Mouse (Mus musculus) embryonic stem cell, embryonic (primary cell): ENCODE measurements around the gene Tnfaip2.

Experiments
- CTCF ChIA-PET, 4 experiments: fragments of 300-600 bp in 2 of 4; fragments of 350-600 bp in 2 of 4; sonication (Branson Sonifier 250); formaldehyde crosslinking; loops; one replicate each; lab custom pipeline; 2022; ENCODE audit warnings: inconsistent platforms in 2 of 4; lab: Charles Lee
- POLR2A ChIA-PET, 4 experiments: fragments of 300-600 bp in 2 of 4; fragments of 350-600 bp in 2 of 4; sonication (Branson Sonifier 250); formaldehyde crosslinking; loops; one replicate each; lab custom pipeline; 2022; ENCODE audit warnings: antibody characterized with exemption in 4 of 4, inconsistent platforms in 1 of 4; lab: Charles Lee

Tnfaip2 gene

DNA sequence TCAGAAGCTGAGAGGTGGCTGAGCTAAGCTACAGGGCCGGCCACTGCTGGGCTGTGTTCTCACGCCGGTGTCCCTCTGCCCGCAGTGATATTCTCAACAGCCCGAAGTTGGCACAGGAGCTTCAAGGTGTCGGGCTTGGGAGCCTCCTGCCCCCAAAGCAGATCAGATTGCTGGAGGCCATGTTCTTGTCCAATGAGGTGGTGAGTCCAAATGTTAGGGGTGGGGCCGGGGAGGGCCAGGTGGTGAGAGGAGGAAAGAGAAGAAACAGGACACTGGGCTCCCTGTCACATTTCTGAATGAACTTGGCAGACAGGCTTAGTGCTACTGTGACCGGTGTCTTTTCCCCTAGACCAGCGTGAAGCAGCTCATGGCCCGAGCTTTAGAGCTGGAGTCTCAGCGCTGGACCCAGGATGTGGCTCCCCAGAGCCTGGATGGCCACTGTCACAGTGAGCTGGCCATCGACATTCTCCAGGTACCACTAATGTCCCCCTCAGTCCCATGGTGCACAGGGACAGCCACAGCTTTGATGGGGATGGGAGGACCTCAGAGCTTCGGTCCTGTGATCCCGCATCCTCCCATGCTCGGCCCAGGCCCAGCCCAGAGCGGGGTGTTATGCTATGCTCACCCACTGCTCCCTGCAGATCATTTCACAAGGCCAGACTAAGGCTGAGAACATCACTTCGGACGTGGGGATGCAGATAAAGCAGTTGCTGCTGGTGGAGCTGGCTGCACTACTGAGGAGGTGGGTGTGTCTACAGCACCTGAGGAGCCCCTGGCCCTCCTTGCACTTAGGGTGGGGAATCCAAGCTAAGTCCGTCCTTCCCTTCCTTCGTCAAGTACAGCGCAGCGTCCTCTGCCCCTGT is 5.9 kb downstream of the Tnfaip2 start:
- POLR2A ChIA-PET: interaction anchor here in 2 of 4 experiments (0.5 to 1.7 kb wide), 8 partner anchors 10 to 909 kb away, joined by 3 to 6 read pairs (median 3); partner anchors contain the start of genes Amn (in 1 of the 2) and Gm266 (in 1 of the 2)
- CTCF ChIA-PET: interaction anchor here (0.6 to 4.9 kb wide), 18 partner anchors 11 to 511 kb away, joined by 3 to 36 read pairs (median 5); no protein-coding TSS in a partner anchor

DNA sequence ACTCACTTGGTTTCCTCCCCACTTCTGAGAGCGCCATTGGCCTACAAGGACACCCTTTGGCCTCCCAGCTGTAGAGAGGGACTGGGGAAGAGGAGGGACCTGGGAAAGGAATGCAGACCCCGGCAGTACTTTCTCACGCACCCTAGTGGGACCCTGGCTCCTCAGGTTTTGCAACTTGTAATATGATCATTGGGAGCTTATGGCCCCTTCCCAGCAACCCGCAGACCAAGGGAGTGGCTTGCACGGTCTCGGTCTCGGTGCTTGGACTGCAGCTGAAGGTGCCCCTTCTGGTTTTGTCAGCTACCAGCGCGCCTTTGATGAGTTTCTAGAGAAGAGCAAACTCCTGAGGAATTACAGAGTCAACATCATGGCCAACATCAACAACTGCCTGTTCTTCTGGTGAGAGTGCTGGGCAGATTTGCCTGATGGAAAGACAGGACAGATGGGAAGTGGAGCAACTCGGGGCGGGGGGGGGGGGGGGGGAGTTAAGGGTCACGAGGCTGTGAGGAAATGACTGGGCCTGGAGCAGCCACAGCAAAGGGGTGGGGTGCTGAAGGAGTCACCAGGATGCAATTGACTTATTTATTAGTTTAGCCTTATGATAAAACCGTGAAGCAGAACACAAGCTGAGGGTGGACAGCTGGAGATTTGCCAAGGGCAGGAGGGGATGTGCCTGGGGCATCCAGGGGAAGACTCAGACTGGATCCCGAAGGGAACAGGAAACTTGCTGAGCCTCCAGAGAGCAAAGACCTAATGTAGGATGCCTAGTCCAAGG is 6.8 kb downstream of the Tnfaip2 start:
- POLR2A ChIA-PET: interaction anchor here in 3 of 4 experiments (0.5 to 1.7 kb wide), 6 partner anchors 11 to 1133 kb away, joined by 3 to 6 read pairs (median 4); partner anchors contain the start of genes Amn (in 1 of the 3) and Gm266 (in 1 of the 3)
- CTCF ChIA-PET: interaction anchor here in 3 of 4 experiments (0.6 to 4.9 kb wide), 17 partner anchors 10 to 452 kb away, joined by 3 to 36 read pairs (median 5); no protein-coding TSS in a partner anchor

DNA sequence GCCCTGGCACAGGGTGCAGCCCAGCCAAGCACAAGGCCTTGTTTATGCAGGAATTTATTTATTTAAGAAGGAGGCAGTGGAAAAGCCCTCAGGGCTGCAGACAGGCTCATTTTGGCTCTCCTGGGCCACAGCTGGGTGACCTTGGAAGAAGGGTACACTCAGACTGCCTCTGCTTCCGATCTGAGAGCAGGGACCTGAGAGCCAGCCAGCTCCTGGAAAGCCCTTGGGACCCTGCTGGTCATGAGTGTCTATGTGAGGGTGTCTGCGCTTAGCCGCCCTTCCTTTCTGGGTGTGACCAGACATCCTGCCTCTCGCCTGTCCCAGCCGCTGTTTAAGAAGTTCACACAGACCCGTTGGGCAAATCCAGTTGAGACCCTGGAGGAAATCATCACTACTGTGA is 8.1 kb downstream of the Tnfaip2 start:
- CTCF ChIA-PET: interaction anchor here (0.5 to 4.9 kb wide), 10 partner anchors 9 to 168 kb away, joined by 3 to 28 read pairs (median 4); no protein-coding TSS in a partner anchor
- POLR2A ChIA-PET: interaction anchor here in 2 of 4 experiments (0.7 to 1.6 kb wide), 6 partner anchors 19 to 87 kb away, joined by 3 to 4 read pairs (median 4); partner anchors contain the start of gene Eif5 (in 1 of the 2)

DNA sequence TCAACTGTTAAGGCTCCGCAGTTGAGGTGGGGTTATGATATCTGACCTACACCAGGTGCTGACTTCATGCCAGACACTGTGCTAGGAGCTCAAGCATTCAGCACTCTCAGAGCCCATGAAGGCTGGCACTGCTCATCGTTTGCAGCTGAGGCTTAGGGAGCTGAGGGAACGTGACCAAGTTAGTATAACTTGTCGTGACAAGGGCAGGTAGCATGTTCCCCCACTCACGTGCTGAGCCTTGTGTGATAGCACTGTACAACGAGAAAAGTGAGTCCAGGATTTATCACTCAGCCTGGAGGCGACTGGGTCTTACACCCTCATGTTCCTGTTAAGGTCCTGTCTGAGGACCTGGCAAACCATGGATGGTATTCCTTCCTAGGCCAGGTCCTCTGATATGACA is 9.3 kb downstream of the Tnfaip2 start:
- ChIA-PET POLR2A (interaction anchor here in 2 of 4 experiments (0.7 to 1.6 kb wide), 2 partner anchors 16 to 22 kb away, joined by 3 to 4 read pairs; no protein-coding TSS in a partner anchor), CTCF (interaction anchor here in 2 of 4 experiments (1.3 to 4.9 kb wide), 5 partner anchors 8 to 50 kb away, joined by 3 to 28 read pairs (median 5); no protein-coding TSS in a partner anchor)

DNA sequence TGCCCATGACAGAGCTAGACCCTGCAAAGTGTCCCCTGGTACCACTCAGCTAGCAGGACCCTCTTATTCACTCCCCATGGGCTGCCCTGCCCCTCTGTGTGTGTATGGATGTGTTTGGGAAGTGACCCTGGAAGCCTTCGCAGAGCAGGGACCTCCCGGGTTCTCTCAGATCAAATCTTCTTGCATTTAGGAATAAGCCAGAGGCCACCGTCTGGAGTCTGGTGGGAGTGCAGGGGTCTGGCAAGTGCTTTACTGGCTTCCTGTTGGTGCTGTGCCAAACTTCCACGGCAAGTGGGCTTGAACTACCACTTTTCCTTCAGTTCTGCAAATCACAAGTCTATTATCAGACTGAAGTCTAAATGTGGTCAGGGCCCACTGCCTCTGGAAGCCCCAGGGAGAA is 11.8 kb downstream of the Tnfaip2 start:
- ChIA-PET CTCF (interaction anchor here in 3 of 4 experiments (0.9 to 4.1 kb wide), 6 partner anchors 15 to 51 kb away, joined by 3 to 26 read pairs (median 4); no protein-coding TSS in a partner anchor), POLR2A (interaction anchor here in 2 of 4 experiments (0.9 to 1.5 kb wide), 4 partner anchors 12 to 29 kb away, joined by 3 read pairs; partner anchors contain the start of gene Tnfaip2 (in 1 of the 2))

DNA sequence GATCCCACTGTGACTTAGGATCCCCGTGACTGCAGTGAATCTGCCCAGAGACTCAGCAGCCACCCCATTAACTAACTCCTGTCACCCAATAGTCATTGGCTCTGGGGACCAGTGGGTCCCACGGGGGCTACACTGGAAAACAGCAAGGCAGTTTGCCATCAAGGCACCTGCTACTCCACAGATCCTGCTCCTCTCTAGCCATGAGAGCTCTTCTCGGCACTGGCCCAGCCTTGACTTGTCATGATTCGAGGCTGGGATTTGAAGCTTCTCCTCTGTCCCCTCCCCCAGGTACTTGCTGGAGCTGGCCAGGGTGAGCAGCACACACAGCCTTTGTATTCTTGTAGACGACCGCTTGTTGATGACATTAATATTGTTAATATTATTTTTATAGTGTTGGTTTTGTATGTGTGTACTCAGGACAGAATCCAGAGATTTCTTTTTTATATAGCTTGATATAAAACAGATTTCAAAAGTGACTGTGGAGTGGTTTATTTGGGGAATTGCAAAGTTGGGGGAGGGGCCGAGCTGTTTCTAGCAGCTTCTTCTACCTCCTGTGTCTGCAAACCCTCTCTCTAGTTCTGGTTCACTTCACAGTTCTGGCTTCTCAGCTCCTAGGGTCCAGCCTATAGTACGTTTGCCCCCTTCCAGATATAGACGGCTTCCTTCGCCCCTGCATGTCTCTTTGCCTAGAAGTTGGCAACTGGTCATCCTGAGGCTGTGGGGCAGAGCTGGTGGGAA is 12.4 kb downstream of the Tnfaip2 start:
- POLR2A ChIA-PET: interaction anchor here in 2 of 4 experiments (1.0 to 1.1 kb wide), 2 partner anchors 16 to 29 kb away, joined by 3 to 4 read pairs; no protein-coding TSS in a partner anchor
- CTCF ChIA-PET: interaction anchor here (0.5 to 4.1 kb wide), 14 partner anchors 9 to 193 kb away, joined by 3 to 26 read pairs (median 4); no protein-coding TSS in a partner anchor

DNA sequence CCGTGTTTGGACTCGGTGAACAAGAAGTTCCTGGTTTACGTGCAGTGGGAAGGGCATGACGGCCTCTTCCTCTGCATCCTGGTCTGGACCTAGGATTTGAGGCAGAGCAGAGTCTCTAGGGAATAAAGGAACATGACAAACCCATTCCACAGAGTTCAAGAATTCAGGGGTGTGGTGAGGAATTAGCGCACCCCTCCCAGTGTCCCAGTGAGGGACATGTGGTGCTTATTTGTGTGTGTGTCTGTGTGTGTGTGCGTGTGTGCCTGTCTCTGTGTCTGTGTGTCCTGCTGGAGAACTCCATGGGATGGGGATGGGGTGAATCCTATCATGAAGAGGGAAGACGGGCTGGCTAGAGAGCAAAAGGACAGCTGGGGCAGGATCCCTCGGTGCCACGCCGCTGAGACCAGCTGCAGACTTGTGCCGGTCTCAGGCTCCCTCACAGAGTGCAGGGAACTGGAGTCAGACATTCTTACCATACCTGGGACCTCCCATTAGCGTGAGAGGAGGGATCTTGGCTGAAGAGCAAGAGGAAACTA is 13.1 kb downstream of the Tnfaip2 start:
- ChIA-PET POLR2A (interaction anchor here in 2 of 4 experiments (0.9 to 1.3 kb wide), 4 partner anchors 10 to 49 kb away, joined by 3 to 5 read pairs (median 4); no protein-coding TSS in a partner anchor), CTCF (interaction anchor here (0.5 to 4.1 kb wide), 12 partner anchors 9 to 336 kb away, joined by 3 to 26 read pairs (median 4); no protein-coding TSS in a partner anchor)

DNA sequence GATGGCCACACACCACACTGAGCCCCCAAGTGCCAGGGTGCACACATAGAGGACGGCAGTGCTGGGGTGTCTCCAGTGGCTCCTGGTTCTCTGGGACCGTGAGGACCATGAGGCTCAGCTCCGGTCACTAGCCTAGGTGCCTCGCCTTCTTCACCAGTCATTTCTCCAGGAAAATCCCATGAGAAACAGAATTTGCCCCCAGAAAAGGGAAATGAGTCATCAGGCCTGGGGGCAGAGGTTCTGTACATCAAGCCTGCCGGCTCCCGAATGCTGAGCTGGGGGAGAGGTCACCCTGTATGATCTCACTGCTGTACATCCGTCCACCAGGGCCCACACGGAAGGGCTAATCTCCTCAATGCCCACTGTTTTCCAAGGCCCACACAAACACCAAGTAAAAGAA is 13.6 kb downstream of the Tnfaip2 start:
- ChIA-PET POLR2A (interaction anchor here in 3 of 4 experiments (0.6 to 1.3 kb wide), 5 partner anchors 10 to 768 kb away, joined by 3 to 5 read pairs (median 4); no protein-coding TSS in a partner anchor), CTCF (interaction anchor here in 3 of 4 experiments (0.6 to 4.1 kb wide), 9 partner anchors 13 to 336 kb away, joined by 3 to 26 read pairs (median 4); no protein-coding TSS in a partner anchor)

DNA sequence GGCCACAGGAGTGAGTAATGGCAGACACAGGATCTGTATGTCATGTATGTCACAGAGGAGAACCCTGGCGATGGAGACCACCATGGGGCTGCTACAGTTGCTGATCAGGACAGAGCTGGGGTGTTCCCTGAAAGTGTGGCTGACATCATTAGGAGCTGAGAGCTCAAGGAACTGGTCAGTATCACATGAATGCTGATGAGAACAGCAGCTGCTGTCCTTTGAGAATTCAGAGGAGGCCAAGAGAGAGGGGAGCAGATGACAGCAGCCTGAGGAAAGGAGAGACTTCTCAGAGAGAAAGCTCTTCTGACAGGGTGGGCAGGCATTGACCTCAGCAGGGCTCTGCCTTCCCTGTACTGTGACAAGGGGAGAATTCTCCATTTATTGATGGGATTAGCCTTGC is 15.5 kb downstream of the Tnfaip2 start:
- CTCF ChIA-PET: interaction anchor here (0.7 to 8.4 kb wide), 14 partner anchors 11 to 120 kb away, joined by 3 to 116 read pairs (median 6); partner anchors contain the start of gene Tnfaip2 (in 1 of the 4)
- POLR2A ChIA-PET: interaction anchor here in 2 of 4 experiments (0.6 to 1.4 kb wide), 4 partner anchors 32 to 241 kb away, joined by 3 to 7 read pairs (median 4); partner anchors contain the start of gene Eif5 (in 1 of the 2)

DNA sequence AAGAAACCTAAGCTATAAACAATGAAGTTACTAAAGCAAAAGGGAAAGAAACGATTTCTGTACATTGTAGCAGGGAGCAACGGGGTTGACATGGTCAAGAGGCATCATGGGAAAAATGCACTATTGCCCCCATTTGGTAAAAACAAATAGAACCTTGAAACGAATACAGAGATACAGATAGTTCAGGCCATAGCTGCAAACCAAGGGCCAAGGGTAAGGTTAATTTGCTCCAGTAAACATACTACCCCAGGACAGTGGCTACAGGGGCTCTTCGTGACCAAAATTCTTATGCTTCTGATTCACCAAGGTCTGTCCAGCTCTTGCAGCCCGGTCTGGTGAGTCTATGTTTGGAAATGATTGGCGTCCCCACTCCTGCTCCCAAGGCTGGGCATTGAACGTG is 21.3 kb downstream of the Tnfaip2 start:
- CTCF ChIA-PET: interaction anchor here in 2 of 4 experiments (0.8 to 8.4 kb wide), 6 partner anchors 15 to 62 kb away, joined by 3 to 116 read pairs (median 6); no protein-coding TSS in a partner anchor
- POLR2A ChIA-PET: interaction anchor here in 2 of 4 experiments (0.6 to 1.1 kb wide), 2 partner anchors 18 to 192 kb away, joined by 4 read pairs; partner anchors contain the start of gene Amn (in 1 of the 2)

DNA sequence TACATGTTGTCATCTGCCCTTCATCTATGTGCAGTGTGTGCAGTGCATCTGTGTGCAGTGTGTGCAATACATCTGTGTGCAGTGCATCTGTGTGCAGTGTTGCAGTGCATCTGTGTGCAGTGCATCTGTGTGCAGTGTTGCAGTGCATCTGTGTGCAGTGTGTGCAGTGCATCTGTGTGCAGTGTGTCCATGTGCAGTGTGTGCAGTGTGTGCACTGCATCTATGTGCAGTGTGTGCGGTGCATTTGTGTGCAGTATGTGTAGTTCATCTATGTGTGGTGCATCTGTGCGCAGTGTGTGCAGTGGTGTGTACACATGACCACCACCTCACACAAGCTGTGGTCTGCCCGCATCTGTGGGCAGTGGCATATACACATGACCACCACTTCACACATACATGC is 24.1 kb downstream of the Tnfaip2 start:
- ChIA-PET POLR2A (no interaction called here), CTCF (interaction anchor here (0.6 to 1.1 kb wide), 4 partner anchors 40 to 435 kb away, joined by 3 to 5 read pairs (median 4); no protein-coding TSS in a partner anchor)

DNA sequence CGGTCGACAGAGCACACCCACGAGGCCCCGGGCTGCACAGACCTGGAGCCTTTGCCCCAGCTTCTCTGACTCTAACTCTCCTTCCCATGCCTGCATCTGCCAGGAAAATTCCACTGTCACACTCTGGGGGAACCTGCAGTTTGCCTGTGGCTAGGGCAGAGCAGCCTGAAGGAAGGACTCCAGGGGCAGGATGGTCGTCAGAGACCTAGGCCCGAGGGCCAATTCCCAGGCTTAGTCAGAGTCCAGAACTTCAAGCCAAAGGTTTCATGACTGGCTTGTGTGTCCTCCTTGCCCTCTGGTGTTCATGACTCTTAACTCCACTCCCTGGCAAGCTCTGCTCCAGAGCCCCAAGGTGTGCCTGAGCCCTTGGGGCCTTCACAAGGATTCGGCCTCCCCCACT is 25.9 kb downstream of the Tnfaip2 start:
- POLR2A ChIA-PET: no interaction called here
- CTCF ChIA-PET: interaction anchor here (0.8 to 4.5 kb wide), 9 partner anchors 9 to 137 kb away, joined by 3 to 78 read pairs (median 7); no protein-coding TSS in a partner anchor

DNA sequence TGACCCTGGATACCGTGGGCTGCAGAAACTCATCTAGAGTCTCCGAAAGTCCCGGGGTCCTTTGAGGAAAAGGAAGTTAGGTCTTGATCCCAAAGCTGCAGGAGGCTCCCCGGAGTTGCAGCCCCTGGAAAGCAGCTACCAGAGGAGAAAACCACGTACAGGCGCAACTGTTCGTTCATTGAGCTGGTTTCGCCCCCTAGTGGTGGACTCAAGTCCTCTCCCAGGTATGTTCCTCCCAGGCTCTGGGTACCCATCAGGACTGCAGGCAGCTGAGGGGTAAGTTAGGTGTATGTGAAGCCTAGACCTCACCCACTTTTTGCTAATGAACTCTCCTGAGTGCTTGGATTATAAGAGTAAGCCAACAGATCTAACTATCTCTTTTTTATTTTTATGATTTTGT is 27.2 kb downstream of the Tnfaip2 start:
- CTCF ChIA-PET: interaction anchor here (0.5 to 4.5 kb wide), 63 partner anchors 8 to 429 kb away, joined by 3 to 78 read pairs (median 4); partner anchors contain the start of genes Exoc3l4 (in 2 of the 4), Gm266 (in 2 of the 4), Tnfaip2 (in 2 of the 4) and Lbhd2 (in 1 of the 4)
- POLR2A ChIA-PET: interaction anchor here (0.6 to 1.1 kb wide), 8 partner anchors 24 to 68 kb away, joined by 3 to 6 read pairs (median 4); no protein-coding TSS in a partner anchor

DNA sequence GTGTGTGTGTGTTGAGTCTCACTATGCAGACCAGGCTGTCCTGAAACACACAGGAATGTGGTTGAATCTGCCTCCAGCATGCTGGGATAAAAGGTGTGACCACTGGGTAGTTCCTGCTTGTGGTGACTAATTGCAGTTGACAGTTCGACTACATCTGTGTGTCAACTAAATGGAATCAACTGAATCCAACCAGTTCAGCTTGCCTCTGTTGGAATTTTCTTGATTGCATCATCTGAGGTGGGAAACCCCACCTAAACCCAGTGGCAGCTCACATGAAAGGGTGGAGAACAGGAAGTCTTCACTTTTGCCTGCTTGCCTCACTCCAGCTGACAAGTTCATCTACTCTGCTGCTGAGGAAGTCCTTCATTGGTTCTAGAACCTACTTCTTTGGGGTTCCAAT is 28.9 kb downstream of the Tnfaip2 start:
- ChIA-PET POLR2A (interaction anchor here in 2 of 4 experiments (1.0 to 1.2 kb wide), 3 partner anchors 12 to 85 kb away, joined by 3 to 4 read pairs (median 3); no protein-coding TSS in a partner anchor), CTCF (interaction anchor here (0.7 to 4.5 kb wide), 11 partner anchors 8 to 70 kb away, joined by 3 to 78 read pairs (median 5); no protein-coding TSS in a partner anchor)

DNA sequence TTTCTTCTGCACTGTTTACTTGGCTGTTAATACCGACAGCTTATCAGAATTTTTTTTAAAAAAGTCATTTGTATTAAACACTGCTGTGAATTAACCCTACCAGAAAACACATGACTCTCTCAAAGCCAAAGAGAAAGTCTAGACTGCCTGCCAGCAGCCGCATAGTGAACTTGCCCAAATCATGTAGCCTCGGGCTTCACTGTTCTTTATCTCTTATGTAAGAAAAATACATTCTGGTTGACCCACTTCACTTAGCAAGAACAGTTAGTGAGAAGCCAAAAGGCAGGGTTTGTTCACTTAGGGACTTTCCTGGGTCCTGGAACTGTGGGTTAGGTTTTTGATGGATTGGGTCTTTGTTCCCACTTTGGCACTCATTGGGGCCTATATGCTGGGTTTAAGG is 29.5 kb downstream of the Tnfaip2 start:
- ChIA-PET POLR2A (interaction anchor here in 2 of 4 experiments (1.0 to 1.2 kb wide), 3 partner anchors 13 to 85 kb away, joined by 3 to 4 read pairs (median 3); no protein-coding TSS in a partner anchor), CTCF (interaction anchor here (0.7 to 4.5 kb wide), 8 partner anchors 7 to 46 kb away, joined by 3 to 78 read pairs (median 4); no protein-coding TSS in a partner anchor)
